Mouse (Mus musculus) cerebellum, adult (tissue): ENCODE data around the gene Guca1b.

ENCODE experiments used
- ATAC-seq: cut with Nextera tagmentation; 2 replicates; pipeline ENCODE4 v1.9.2; 2017; ENCODE audit warnings: mild to moderate bottlenecking, moderate library complexity, mixed read lengths; ENCODE audit not compliant: insufficient number of reproducible peaks, low FRiP score, low TSS enrichment

Gene Guca1b

DNA sequence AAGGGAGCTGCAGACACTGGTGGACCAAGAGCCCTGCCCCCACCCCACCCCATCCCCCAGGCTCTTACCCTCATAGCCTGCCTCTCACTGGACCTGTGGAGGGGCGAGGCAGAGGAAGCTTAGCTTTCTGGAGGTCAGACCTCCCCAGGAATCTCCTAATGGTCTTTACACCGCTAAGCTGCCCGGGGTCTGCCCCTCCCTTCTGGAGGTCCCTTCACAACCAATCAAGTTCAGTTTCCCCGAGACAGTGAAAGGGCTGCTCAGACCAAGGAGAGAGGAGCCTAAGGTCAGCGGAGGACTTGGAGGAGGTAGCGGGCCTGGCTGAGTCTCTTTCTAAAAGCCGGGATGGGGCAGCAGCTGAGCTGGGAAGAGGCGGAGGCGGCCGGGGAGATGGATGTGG, at the start of gene Guca1b:
Gene Guca1b (plus strand): TSS at position 249 of the 400 bp plus-strand sequence.
- no peak for ATAC-seq

DNA sequence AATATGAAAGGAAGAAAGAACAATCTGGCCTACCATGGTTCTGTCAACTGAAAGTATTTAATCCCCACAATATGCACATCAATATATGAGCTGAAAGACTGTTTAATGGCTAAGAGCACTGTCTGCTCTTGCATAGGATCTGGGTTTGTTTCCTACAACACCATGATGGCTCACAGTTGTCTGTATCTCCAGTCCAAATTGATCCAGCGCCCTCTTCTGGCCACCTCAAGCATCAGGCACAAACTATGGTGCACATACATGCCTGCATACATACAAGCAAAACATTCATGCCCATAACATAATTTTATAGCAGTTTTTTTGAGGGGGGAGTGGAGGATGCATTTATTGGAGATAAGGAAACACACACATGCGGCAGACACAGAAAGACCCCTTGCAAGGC, 42.1 kb upstream of the Guca1b start:
- no peak for ATAC-seq

DNA sequence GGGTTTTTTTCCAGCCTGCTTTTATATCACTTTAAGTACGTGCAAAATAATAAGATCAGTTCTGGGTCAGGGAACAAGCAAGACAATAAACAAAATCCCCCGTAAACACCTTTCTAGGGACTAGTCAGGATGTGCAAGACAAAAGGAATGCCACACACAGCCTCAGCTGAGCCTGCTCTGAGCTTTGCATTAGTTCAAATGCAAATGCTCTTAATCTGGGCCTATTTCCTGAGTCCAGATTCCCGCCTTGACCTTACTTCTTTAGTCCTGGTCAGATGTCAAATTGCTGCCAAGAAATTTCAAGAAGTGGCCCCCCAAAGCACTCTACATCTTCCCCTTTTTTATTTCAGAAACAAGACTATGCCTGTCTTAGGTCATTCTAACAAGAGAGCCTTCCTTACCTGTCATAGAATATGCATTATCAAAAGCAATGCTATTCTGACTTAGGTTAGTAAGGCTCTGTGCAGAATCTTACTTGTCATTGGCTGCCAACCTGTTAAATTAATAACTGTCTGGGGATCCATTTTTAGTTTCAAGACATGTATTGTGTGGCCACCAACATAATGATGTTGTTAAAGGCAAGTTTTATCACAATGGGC, 35.4 kb upstream of the Guca1b start:
- no peak for ATAC-seq

DNA sequence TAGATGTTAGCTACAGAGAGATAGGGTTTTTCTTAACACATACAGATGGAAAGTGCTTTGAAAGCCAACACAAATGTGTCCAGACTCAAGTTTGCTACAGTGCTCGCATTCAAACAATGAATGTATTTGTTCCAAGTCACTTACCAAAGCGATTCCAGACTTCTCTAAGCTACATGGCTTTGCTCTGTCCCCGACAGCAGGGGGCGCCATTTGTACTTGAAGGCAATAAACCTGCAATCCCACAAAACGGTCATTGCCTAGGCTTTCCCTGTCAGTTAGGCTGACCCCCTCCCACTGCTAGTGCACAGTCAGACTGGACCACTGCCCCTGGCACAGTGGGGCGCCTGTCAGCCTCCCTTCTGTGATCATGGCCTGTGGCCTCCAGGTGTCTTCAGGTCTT, 25.2 kb upstream of the Guca1b start:
- no peak for ATAC-seq

DNA sequence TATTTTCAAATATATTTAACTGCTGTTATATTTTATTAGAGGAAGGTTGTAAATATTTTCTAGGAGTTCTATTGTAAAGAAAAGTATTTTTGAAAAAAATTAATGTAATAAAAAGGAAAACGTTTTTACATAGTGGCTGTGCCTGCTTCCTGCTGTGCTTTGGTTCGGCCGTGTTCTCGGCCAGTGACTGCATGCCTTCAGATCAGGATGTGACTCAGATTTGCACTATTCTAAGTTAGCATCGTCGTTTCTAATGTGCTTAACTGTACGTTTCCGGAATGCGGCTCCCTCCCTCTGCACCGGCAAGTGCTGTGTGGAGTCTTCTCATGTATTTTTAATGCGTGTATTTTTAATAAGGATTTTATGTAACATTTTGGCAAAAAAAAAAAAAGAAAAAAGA, 23.9 kb upstream of the Guca1b start:
- ATAC-seq = no peak

DNA sequence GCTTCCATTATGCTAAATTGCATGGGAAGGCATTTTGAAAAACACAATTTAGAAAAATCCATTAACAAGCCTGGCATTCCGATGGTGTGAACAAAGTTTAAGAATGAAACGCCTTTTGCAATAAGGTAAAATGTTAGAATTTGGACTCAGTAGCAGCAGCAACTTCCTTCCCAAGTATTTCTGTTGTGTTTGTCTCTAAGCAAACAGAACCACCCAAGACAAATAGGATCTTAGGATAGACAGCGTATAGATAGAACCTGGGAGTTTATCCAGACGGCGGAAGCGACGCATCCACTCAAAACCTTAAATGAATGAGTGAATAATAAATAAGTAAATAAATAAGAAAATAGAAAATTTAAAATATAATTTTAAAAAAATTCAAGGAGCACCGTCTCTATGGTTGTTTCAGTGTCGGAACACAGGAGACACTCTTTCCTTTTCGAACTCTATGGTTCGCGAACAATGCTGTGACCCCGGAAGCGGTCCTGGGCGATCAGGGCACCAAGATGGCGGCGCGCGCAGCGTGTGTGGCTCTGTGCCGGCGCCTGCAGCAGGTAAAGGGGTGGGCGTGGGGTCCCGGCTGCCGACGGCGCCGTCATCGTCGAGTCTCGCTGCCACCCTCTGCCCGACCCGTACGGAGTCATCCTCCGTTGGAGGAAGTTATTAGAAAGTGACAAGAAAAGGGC, 16.6 kb upstream of the Guca1b start, which contains the start of gene Mrps10:
Gene Mrps10 (plus strand): TSS at position 487 of the 686 bp plus-strand sequence.
- peak; percentile 81 for ATAC-seq

DNA sequence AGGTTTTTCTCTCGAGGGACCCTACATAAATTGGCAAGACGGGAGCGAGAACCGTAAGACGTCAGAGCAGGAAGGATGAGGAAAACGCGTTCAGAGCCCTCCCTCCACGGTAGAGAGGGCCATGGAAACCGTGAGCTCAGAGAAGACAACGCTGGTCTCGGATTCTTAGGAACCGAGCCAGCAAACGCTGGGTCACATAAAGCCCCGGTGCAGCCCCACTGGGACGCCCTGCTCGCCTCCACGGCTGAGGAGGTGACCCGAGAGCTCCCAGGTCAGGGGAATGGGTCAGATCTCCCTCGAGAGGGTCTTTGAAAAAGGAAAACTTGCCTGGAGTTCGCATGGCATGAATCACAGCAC, 16.1 kb upstream of the Guca1b start:
- peak; percentile 60 for ATAC-seq

DNA sequence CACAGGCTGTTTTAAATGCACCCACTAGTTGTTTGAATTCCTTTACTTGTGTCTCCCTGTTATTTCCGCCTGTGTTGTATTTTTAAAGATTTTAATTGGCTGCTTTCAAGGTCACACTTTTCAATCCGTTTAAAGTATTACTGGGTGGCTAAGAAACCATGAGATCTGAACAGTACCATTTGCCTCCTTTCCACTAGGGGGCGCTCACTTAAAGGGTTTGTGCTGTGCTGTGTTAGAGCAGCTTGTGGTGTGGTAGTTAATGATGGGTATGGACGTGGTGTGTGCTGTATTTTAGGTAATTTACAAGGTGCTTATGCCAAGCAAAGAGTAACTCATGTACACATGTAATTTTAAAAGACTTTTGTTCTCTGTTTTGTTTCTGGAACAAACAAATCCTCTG, 13.7 kb upstream of the Guca1b start:
- no peak for ATAC-seq

DNA sequence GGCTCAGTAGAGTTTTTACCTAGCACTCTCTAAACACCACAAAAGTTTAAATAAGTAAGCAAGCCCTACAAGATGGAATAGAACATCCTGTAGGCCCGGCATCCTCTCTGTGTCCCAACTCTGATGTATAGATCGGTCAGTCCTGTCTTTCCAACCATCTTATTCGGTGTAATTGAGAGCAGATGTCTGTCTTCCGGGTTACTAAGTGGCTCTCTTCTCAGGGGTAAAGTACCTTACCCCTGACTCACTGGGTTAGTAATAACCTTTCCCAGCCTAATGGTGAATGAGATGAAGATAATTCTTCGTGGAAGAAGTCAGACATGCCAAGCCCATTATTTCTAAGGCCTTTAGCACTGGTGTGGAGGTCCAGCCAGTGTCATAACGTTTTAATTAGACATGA, 11.2 kb upstream of the Guca1b start:
- ATAC-seq = no peak

DNA sequence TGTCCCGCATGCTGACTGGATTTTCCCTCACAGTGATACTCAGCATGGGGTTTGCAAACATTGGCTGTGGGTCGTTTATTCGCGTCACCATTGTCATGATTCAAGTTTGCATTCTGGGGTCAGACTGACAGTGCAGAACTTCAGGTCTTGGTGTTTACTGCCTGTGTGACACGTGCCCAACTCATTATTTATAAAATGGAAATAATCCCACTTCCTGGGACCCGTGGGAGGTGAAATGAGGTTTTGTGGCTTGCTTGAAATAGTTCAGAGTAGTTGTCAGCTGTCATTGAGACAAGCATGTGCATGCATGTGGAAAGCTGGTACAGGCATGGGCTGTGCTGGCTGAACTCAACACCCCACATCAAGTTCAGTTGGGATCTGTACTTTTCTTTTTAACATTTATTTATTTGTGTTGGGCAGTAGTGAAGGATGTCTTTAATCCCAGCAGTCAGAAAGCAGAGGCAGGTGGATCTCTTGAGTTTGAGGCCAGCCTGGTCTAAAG, 8.4 kb upstream of the Guca1b start:
- ATAC-seq = no peak

DNA sequence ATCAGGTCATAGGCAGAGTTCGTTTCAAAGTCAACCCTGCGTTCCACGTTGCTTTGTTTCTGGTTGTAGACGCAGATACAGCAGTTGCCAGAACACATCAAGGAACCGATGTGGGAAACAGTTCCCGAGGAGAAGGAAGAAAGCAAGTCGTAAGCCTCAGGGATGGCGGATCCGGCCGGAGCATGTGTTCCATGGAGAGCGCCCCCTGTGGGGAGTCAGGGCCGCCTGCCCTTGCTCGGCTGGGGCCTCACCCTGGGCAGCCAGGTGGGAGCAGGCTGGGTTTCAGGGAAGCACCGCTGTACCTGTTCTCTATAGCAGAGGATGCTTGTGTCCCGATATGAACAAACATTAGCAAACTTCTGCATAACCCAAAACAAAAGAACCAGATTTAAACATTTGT, 7.1 kb upstream of the Guca1b start:
- no peak for ATAC-seq

DNA sequence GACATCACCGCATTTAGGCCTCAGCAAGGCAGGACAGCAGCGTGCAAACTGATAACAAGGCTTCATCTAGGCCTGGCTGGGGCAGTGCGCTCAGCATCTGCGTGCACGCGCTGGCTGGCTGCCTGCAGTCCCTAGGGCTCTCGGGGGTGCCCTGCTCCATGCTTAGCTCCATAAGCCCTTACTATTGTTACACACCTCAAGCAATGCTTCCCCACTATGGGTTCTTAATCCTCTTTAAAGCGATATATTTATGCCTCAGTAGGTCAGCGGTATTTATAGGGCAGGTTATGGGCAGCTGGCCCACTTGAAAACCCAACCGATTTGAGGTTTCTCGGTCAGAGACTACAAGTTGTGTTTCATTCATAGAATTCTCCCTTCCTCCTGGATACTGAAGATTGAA, 3.3 kb upstream of the Guca1b start:
- no peak for ATAC-seq

- no peak for ATAC-seq
Measured at GRCm38 (mm10) chr17:47383266-47383665, 1.9 kb upstream of the Guca1b start.

DNA sequence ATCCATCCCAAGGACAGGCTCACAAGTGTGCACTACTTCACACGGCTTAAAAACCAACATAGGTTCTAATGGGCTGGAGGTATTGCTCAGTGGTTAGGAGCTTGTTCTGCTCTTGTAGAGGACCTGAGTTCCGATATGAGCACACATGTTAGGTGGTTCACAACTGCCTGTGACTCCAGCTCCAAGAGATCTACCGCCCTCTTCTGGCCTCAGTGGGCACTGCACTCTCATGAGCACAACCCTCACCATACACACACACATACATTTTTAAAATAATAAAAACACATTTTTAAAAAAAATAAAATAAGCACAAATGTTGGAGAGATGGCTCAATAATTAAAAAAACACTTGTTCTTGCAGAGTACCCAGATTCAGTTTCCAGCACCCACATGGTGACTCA, 1.1 kb upstream of the Guca1b start:
- ATAC-seq = no peak

DNA sequence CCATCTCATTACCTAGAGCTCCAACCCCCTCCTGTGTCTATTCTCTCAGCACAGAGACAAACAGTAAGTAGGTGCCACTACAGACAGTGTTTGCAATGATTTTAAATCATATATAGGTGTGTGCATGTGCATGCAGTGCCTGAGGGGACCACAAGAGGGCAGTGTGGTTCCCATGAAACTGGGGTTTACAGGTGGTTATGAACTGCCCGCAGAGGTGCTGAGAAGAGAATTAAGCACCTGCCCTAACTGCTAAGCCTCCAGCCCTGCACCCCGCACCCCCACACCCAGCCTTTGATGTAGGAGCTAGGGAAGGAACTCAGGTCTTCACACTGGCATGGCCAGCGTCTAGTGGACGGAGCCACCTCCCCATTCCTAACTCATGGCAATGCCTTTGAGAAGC, 1.5 kb downstream of the Guca1b start:
- no peak for ATAC-seq

DNA sequence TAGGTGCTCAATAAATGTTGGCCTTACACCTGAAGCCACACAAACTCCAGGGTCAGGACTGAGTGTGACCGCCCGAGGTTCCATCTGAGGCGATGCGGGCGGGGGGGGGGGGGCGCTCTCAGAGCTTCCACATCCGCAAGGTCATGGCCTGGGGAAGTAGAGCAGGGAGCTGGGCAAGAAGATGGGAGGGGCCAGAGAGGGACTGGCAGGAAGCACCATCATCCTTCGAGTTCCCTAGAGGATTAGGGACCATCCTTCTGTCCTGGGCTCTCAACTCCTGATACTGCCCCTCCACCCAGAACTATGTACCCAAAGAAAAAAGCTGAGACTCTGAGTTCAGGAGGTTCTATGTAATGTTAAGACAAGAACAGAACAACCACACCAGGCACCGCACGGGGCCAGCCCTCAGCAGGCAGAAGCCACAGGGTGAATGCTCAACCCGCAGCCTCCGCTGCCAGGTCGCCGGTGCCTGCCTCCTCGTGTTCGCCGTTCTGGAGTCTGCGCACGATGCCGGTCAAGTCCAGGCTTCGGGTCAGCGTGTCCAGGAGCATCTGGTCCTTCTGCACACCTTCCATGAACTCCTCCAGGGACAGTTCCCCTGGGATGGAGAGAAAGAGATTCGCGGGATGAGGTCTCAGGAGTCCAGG, 9.2 kb downstream of the Guca1b start:
- no peak for ATAC-seq

DNA sequence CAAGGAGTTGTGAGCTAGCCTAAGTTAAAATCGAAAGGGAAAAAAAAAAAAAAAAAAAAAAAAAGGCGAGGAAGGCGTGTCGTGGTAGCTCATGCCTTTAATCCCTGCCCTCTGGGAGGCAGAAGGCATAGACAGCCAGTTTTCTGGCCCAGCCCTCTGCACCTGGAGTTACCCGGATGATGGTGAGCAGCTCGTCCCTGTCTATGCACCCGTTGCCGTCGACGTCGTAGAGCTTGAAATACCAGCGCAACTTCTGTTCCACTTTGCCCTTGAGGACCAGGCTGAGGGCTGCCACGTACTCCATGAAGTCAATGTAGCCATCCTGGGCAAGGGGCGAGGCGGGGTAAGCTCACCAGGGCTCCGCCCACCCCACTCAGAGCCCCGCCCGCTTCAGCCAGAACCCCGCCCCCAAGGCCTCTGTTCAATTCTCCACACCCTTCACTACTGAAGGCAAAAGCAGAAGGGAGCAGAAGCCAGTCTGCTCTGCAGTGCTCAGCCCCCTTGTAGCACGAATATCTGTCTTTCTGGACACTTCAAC, 10.3 kb downstream of the Guca1b start:
- ATAC-seq = no peak

- ATAC-seq = no peak
Measured at GRCm38 (mm10) chr17:47399091-47399490, 13.9 kb downstream of the Guca1b start.

DNA sequence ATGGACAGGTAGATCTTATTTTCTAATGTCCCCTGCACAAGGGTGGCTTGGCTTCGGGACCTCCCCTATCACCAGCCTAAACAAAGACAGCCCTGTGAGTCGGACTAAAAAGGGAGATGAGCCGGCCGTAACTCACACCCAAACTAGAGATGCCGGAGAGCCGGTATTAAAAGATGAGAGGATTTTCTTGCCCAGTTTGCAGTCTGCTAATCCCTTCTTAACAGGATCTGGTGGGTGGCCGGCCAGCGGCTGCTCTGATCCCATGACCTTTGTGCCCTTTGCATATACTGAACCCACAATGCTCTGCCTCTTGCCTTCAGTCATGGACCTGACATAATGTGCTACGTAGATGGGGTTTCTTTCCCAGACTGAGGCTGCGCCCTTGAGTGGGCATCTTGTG, 15.3 kb downstream of the Guca1b start, which contains the start of gene Guca1a:
Gene Guca1a (minus strand): TSS at position 134 of the 400 bp plus-strand sequence.
- no peak for ATAC-seq

DNA sequence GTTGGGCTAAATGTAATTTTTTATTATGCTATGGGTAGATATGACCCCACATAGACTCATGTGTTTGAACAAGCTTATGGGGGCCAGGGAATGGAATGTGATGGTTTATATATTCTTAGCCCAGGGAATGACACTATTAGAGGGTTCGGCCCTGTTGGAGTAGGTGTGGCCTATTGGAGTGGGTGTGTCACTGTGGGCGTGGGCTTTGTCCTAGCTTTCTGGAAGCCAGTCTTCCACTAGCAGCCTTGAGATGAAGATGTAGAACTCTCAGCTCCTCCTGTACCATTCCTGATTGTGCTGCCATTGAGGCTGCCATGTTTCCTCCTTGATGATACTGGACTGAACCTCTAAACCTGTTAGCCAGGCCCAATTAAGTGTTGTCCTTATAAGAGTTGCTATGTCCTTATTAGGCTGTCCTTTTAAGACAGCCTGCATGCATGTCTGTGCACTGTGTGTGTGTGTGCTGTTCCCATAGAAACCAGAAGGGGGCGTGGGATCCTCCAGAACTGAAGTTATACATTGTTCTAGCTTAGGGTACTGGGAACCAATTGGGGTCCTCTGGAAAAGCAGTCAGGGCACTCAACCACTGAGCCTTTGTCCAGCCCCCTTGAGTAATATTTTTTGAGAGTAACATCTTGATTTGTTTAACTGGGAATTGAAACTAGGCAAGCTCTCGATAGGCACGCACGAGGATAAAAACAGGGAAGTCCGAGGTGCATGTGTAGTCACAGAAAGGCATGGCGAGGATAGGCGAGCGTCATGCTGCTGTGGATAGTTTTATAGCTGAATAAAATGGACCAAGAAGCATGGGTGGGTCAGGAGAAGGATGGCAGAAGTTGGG, 22.7 kb downstream of the Guca1b start:
- ATAC-seq = no peak

- no peak for ATAC-seq
Measured at GRCm38 (mm10) chr17:47408558-47408898, 23.3 kb downstream of the Guca1b start.
